Mouse (Mus musculus) hematopoietic multipotent progenitor cell, adult 10-12 weeks (in vitro differentiated cells): ENCODE measurements around the gene Ttc39d. TPM values are rescaled to one million over a fixed set of nuclear protein-coding genes. Genes with fewer than 3 reads are reported as not detected.

Experiments
- polyA plus RNA-seq: library from polyadenylated mRNA; stranded (reverse); fragments of >175 nt; gene quantifications from 2 replicates; pipeline ENCODE4 v1.2.3, GENCODE M21; 2012; ENCODE audit warnings: low replicate concordance

Gene Ttc39d
- not detected in 2 replicates for polyA plus RNA-seq

DNA sequence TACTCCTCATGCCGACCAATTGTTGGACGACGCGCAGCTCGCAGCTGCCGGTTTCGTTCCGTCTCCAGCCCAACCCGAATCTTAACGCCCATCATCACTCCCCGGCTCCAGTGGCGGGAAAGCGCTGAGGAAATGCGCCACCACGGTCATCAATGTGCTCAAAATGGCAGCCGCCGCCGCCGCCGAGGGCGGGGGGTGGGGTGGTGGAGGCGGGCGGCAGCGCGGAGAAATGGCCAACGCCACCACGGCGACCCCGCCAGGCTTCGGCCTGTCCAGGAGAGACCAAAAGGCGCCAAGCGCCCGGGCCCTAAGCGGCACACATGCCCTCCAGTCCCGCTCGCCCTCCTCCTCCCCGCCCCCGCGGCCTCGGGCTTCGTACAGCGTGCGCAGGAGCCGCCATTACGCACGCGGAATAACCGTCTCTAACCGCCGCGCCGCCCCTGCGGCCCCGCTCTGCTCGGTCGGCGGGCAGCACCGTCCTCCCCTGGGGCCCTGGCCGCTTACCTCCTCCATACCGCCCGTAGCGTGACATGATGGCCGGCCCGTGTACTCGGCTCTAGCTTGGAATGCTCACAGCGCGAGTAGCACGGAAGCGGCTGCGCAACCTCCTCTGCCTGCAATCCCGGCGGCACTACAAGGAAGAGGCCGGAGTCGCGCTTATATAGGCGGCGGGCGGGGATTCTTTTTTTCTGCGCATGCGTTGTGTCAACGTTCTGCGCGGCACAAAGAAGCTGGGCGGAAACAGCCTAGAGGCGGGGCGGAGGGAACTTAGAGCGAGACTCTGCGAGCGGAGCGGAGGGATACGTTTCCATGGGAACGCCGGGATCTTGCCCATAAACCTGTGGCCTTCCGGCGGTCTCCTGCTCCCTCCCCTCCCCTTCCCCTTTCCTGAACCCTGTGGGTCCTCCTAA, at the start of gene Ttc39d, which contains the start of gene Srsf7:
Gene Ttc39d (plus strand): TSS at position 790 of the 911 bp plus-strand sequence.
Gene Srsf7 (minus strand): TSS at position 637 of the 911 bp plus-strand sequence.

DNA sequence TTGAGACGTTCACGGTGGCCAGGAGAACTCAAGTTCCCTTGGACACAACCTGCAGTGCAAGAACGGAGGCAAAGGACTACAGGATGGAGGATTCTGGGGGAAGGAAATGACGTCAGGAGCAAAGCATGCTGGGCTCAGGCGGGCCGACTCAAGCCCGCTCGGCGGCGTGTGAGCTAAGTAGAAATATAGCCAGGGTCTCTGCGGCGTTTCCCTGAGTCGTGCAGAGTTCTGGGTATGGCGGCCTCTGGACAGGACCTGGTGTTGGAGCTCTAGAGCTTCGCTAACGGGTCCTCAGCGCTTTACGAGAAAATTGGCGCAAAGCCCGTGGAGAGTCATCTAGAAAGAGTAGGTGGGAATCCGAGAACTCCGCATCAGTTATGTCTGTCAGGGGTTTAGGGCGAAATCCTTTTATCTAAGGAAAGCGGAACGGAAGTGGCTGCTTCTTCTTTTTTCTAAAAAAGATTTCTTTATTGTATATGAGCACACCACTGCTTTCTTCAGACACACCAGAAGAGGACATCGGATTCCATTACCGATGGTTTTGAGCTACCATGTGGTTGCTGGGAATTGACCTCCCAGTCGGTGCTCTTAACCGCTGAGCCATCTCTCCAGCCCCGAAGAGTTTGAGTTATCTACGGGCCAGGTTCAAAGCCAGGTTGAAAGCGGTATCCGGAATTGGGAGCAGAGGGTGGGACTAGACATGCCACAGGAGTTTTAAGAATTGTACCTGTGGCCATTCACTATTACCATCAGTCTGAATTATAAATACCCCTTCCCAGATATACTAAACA, 17.3 kb downstream of the Ttc39d start, which contains the start of gene Gemin6:
Gene Gemin6 (plus strand): TSS at position 116 of the 791 bp plus-strand sequence.

Other genes with a start within 250 kb of the Ttc39d start
- gene Hnrnpll, start 145.1 kb upstream of the Ttc39d start, polyA plus RNA-seq, result 9.4 and 25.5 TPM in 2 replicates
- gene Galm, start 80.0 kb upstream of the Ttc39d start, polyA plus RNA-seq, result 0.48 and 0.63 TPM in 2 replicates
- gene Srsf7, start 153 bp upstream of the Ttc39d start, polyA plus RNA-seq, result 5.6 and 102 TPM in 2 replicates
- gene Gemin6, start 17.0 kb downstream of the Ttc39d start, polyA plus RNA-seq, result 0.56 TPM in 1 of 2 replicates, not detected in the other
- gene Morn2, start 82.7 kb downstream of the Ttc39d start, polyA plus RNA-seq, result 0.97 and 1.5 TPM in 2 replicates
- gene Dhx57, start 83.0 kb downstream of the Ttc39d start, polyA plus RNA-seq, result 17.9 and 18.1 TPM in 2 replicates
- 0.38 and 1.2 TPM in 2 replicates for gene Arhgef33, start 99.9 kb downstream of the Ttc39d start, polyA plus RNA-seq
- not detected in 2 replicates for gene Gm10190, start 166.1 kb downstream of the Ttc39d start, polyA plus RNA-seq